Mouse (Mus musculus) inflammation-experienced regulatory T-cells, adult 16 weeks (primary cell): ENCODE data around the gene Olfr177. TPM values are rescaled to one million over a fixed set of nuclear protein-coding genes. Genes with fewer than 3 reads are reported as not detected.

ENCODE experiments used
- polyA plus RNA-seq: library from polyadenylated mRNA; unstranded; fragments of 100-300 nt; shearing (Covaris generic); gene quantifications from one replicate; pipeline ENCODE4 v1.2.1, GENCODE M21; 2017

The Olfr177 gene
- polyA plus RNA-seq = not detected

DNA sequence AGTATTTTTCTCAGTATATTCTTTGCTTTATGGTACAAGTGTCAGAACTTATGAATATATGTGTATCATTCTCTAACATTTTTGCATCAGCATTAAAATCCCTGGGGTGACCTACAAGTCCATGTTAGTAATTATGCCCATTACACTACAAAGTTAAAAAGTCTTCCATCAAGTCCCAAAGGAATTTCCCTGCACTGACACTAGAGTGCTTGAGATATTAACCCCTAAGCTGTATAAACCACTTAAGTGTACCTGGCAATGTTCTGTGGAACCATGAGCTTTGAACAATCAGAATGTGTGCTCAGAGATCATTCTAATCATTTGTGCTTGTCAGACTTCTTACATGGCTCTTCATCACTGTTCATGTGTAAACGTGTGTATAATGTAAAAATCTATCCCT is at the start of gene Olfr177:
Gene Olfr177, minus strand, starts transcription at position 101 of the 400 bp plus-strand sequence.

DNA sequence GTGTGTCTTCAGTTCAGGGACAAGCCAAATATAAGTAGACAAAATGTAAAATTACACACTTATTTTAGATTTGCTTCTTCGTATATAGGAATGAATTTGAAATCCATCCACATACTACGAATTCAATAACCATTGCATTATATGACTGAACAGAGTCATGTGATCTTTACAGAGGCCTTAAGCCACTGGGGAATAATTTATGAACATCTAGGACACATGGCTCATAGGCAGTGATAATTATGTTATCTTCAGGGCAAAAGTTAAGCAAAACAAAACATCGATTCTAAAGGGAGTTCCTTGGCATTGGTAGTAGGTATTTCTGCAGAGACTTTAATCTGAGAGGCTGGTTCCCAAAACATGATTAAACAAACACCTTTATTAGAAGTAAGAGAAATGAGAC is 17.4 kb upstream of the Olfr177 start, which contains the start of gene Olfr178:
Gene Olfr178, minus strand, starts transcription at position 101 of the 400 bp plus-strand sequence.

DNA sequence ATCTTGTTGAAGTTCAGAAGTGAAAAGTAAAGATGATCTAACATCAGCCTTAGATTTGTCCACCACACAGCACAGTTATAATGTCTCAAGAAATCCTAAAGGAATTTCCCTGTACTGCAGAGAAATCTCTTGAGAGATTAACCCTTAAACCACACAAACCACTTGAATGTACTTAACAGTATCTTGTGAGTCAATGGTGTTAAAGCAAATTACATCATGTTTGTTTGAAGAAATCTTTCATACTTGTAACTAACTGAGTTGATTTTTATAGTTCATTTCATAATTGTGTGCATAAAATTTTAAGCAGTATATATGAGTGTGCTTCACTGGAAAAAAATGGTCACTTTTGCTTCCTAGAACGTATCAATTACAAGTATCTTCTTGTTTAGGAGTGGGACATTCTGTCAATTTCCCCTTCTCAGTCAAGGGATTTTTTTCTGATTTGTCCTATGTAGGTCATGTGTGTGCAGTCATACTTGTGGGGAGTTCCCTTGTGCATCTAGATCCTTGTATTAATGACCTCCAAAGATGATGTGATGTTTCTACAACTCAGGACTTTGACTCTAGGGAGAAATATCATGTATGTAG is 47.7 kb downstream of the Olfr177 start, which contains the start of gene Olfr175-ps1:
Gene Olfr175-ps1, minus strand, starts transcription at position 51 of the 588 bp plus-strand sequence.

Other genes starting within 250 kb of the Olfr177 start
- not detected for gene E330017A01Rik, start 236.0 kb downstream of the Olfr177 start, polyA plus RNA-seq
- 55.2 TPM for gene Cpox, start 204.5 kb downstream of the Olfr177 start, polyA plus RNA-seq
- gene Gpr15, start 155.7 kb downstream of the Olfr177 start, polyA plus RNA-seq = 53.3 TPM
- 175 TPM for gene Cldnd1, start 146.9 kb downstream of the Olfr177 start, polyA plus RNA-seq
- gene Olfr172, start 111.6 kb downstream of the Olfr177 start, polyA plus RNA-seq = not detected
- 2.0 TPM for gene Olfr173, start 74.5 kb downstream of the Olfr177 start, polyA plus RNA-seq
- gene Olfr175-ps1, start 48.0 kb downstream of the Olfr177 start, polyA plus RNA-seq = 0.24 TPM
- 0.13 TPM for gene Olfr178, start 17.3 kb upstream of the Olfr177 start, polyA plus RNA-seq
- gene Olfr181, start 54.0 kb upstream of the Olfr177 start, polyA plus RNA-seq = not detected
- gene Olfr180, start 54.6 kb upstream of the Olfr177 start, polyA plus RNA-seq = not detected
- not detected for gene Olfr183, start 120.6 kb upstream of the Olfr177 start, polyA plus RNA-seq
- gene Olfr186, start 155.5 kb upstream of the Olfr177 start, polyA plus RNA-seq = not detected
- not detected for gene Olfr187, start 165.0 kb upstream of the Olfr177 start, polyA plus RNA-seq
- gene Olfr190, start 203.2 kb upstream of the Olfr177 start, polyA plus RNA-seq = not detected
- not detected for gene Olfr191, start 215.1 kb upstream of the Olfr177 start, polyA plus RNA-seq
- not detected for gene Olfr193, start 237.1 kb upstream of the Olfr177 start, polyA plus RNA-seq
- not detected for gene Olfr194, start 246.3 kb upstream of the Olfr177 start, polyA plus RNA-seq